Mouse (Mus musculus) brain, embryonic 14.5 days (tissue): ENCODE data around the gene Adh4.

ENCODE experiments used
- CTCF ChIP-seq: fragments of 200-500 bp; IDR thresholded peaks from 2 replicates; pipeline ENCODE4 v1.5.1; 2012; ENCODE audit warnings: inconsistent platforms, mild to moderate bottlenecking, moderate library complexity, borderline replicate concordance; ENCODE audit not compliant: insufficient read depth, insufficient read length; ENCODE audit errors: extremely low read depth
- POLR2A ChIP-seq: fragments of 200-500 bp; IDR thresholded peaks from 2 replicates; pipeline ENCODE4 v1.6.1; 2012; ENCODE audit warnings: mild to moderate bottlenecking, inconsistent platforms, borderline replicate concordance; ENCODE audit not compliant: poor library complexity, insufficient read depth, insufficient read length, severe bottlenecking; ENCODE audit errors: extremely low read depth

DNA sequence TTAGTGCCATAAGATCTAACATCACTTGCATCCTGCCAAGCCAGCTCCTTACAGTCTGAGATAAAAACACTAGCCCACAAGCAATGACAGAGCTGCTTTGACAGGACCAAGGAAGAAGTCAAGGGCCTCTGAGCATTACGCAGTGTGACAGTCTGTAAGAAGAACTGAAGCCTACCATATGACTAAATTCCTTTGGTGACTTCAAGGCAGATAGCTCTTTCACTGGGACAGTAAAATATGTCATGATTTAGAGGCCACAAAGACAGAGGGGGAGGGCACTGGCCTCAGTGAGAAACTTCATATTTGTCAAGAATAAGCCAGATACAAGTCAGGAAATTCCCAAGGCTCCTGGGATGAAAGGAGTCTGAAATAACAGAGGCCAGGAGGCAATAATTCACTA, 7.3 kb upstream of the Adh4 start:
- no peak for TF ChIP-seq POLR2A
- TF ChIP-seq CTCF = no peak
